Mouse (Mus musculus) ES-E14 (cell line): ENCODE results near the gene Pard3.

ENCODE experiments used
- ZC3H11A ChIP-seq: IDR thresholded peaks from 2 replicates; pipeline ENCODE4 v1.6.1; 2012; ENCODE audit warnings: low read depth, mild to moderate bottlenecking, inconsistent platforms, low read length, borderline replicate concordance
- ZNF384 ChIP-seq: IDR thresholded peaks from 2 replicates; pipeline ENCODE4 v1.6.1; 2012; ENCODE audit warnings: low read depth, low read length, inconsistent platforms

DNA sequence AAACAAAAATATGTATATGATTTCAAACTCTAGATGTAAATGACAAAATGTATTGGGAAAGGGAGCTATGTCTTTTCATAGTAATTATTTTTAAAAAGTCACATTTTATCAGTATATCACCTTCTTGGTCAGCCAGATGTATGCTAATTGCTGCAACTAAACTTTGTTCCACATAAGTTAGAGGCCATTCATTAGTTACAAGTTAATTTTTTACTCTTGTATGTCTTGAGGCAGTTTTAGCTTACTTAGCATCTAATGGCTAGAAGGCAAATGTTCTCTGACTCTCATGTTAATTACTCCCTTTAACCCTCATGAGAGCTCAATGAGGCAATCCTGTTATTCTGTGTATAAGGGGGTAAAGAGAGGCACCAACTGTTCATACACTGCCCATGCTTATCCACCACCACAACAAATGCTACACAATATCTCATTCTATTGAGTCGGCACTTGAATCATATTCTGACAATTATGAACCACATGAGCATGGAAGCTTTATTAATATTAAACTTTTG lies 282.3 kb downstream of the Pard3 start:
- TF ChIP-seq ZC3H11A: no peak
- no peak for TF ChIP-seq ZNF384
